Mouse (Mus musculus): Measurements from ENCODE around the gene Faiml.
A peak's percentile ranks its signal among the peaks of the same experiment; 100 is the strongest.

Faiml gene

DNA sequence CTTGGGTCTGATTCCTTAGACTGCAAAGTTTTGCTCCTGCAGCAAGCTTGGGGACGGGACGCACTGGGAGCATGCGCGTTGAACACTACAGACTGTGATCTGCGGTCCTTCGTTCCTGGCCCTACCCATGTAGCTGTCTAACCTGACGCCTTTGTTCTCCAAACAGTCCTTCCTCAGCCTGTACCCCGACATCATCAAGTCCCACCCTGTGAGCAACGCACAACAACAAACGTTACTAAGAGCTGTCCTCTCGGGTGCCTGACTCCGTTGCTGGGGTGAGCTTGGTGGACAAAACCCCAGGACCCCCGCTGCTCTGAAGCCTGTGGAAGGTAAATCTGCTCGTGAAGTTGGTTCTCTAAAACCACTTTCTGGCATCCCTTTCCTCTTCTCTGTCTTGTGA is at the start of gene Faiml:
Gene Faiml, minus strand, starts transcription at position 101 of the 400 bp plus-strand sequence.
- no peak for DNase-seq (ENCODE audit: low spot score in 2 of 2)

DNA sequence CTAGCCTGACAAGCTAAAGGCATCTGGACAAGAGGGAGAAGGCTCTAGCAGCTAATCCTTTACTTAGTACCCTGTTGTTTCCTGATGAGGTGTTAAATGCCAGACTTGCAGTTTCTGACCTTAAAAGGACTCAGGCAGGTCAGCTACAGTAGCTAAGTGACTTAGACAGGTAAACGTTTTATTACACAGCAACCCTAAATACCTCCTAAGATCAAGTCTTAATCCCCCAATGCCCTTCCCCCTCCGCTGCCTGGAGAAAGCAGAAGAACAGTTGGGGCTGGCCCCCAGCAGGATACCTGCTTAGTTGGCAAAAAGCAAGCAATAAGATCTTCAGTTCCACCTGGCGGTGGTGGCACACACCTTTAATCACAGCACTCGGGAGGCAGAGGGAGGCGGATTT is 21.9 kb upstream of the Faiml start:
- no peak for DNase-seq (ENCODE audit: low spot score in 2 of 2)

DNA sequence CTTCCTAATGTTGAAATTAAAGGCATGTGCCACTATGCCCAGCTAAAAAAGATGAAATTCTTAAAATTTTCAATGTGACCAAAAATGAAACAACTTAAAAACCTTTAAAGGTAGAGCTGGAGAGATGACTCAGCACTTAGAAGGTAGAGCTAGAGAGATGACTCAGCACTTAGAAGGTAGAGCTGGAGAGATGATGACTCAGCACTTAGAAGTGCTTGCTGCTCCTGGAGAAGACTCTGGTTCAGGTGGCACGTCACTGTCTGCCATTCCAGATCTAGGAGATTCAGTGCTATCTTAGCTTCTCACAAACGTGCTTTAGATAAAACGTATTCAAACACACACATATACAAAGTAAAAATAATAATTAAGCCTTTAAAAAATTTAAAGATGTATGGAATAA is 19.8 kb upstream of the Faiml start:
- DNase-seq (ENCODE audit: low spot score in 2 of 2) = no peak

GRCm38 (mm10) chr9:99256206-99256605 is 19.2 kb upstream of the Faiml start:
- no peak for DNase-seq (ENCODE audit: low spot score in 2 of 2)

GRCm38 (mm10) chr9:99253861-99254260 is 16.8 kb upstream of the Faiml start:
- no peak for DNase-seq (ENCODE audit: low spot score in 2 of 2)

DNA sequence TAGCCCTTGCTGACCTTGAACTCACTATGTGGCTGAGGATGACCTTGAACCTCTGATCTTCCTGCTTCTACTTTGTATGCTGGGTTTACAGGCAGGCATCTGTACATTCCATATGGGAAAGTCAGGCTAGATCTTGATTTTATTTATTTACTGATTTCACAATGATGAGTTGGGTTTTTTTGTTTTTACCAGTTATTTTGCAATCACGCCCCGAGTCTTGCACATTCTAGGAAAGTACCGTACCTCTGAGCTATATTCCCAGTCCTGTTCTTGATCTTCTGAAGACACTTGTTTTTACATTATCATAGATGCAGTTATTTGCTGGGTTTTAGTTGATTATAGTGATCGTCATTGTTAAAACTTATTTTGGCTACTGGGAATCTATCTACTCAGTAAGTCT is 11.9 kb upstream of the Faiml start:
- no peak for DNase-seq (ENCODE audit: low spot score in 2 of 2)

- no peak for DNase-seq (ENCODE audit: low spot score in 2 of 2)
Observed at GRCm38 (mm10) chr9:99248304-99248703, 11.3 kb upstream of the Faiml start.

DNA sequence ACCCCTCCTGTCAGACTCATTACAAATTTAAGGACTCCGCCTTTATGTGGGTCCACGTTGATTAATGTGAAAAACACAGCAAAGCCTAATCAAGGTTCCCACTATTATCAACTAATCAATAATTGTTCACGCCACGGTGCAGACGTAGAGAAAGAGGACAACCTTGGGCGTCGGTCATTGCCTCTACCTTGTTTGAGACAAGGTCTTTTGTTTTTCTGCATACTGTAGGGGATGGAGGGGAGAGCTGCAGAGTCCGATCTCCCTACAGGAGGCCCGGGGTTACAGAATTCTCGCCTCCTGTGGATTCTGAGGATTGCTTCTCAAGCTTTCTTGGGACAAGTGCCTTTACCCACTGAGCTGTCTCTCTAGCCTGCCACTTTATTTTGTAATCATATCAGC is 6.9 kb upstream of the Faiml start:
- no peak for DNase-seq (ENCODE audit: low spot score in 2 of 2)

GRCm38 (mm10) chr9:99243190-99243894 is 6.3 kb upstream of the Faiml start, which contains the start of gene Cep70:
Gene Cep70 (plus strand): TSS chr9:99243367.
- DNase-seq (ENCODE audit: low spot score in 2 of 2) = peak; percentile 94 to 95

GRCm38 (mm10) chr9:99242533-99243189 is 5.6 kb upstream of the Faiml start:
- DNase-seq (ENCODE audit: low spot score in 2 of 2) = no peak

DNA sequence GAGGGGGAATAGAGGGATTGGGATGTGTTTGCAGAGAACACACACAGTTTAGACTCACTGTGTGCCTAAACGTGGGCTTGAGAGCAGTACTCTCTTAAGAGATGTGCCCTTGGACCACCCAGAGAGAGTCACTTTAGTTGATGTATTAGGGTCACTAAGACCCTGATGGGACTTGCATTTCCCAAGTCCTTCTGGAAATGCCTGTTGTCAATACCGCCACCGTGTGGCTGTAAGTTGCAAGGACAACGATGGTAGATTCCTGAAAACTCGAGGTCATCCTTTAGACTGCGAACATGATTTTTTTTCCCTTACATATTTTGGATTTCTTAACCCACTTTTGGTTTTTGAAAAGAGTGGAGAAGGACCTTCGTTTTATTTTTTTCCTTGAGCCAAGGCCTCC is 5.0 kb upstream of the Faiml start:
- DNase-seq (ENCODE audit: low spot score in 2 of 2) = peak; percentile 23 to 50

DNA sequence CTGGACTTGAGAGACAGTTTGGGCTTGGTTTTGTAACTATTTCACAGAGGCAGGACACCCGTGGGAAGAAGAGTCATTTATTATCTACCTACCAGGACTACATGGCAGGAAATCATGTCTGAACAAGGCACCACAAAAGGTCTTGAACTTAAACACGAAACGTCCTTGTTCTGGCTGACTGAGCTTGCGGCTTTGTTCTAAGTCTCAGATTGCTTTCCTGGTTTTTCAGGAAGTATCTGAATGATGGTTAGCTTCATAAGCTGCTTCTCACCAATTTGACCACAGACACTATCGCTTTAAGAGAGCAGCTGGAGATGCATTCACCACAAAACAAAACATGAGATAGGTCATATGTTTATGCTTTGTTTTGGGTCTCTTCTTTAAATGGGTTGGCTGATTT is 3.5 kb upstream of the Faiml start:
- no peak for DNase-seq (ENCODE audit: low spot score in 2 of 2)

- DNase-seq (ENCODE audit: low spot score in 2 of 2) = no peak
Observed at GRCm38 (mm10) chr9:99239256-99239655, 2.2 kb upstream of the Faiml start.

- DNase-seq (ENCODE audit: low spot score in 2 of 2) = no peak
Observed at GRCm38 (mm10) chr9:99238276-99238675, 1.2 kb upstream of the Faiml start.

GRCm38 (mm10) chr9:99229450-99229849 is 7.6 kb downstream of the Faiml start:
- no peak for DNase-seq (ENCODE audit: low spot score in 2 of 2)

- DNase-seq (ENCODE audit: low spot score in 2 of 2) = no peak
Observed at GRCm38 (mm10) chr9:99224583-99224982, 12.5 kb downstream of the Faiml start.

- no peak for DNase-seq (ENCODE audit: low spot score in 2 of 2)
Observed at GRCm38 (mm10) chr9:99221636-99222035, 15.4 kb downstream of the Faiml start.

- no peak for DNase-seq (ENCODE audit: low spot score in 2 of 2)
Observed at GRCm38 (mm10) chr9:99217999-99218719, 18.9 kb downstream of the Faiml start.

GRCm38 (mm10) chr9:99216182-99216581 is 20.9 kb downstream of the Faiml start:
- DNase-seq (ENCODE audit: low spot score in 2 of 2) = no peak

GRCm38 (mm10) chr9:99212643-99213042 is 24.4 kb downstream of the Faiml start:
- no peak for DNase-seq (ENCODE audit: low spot score in 2 of 2)

DNA sequence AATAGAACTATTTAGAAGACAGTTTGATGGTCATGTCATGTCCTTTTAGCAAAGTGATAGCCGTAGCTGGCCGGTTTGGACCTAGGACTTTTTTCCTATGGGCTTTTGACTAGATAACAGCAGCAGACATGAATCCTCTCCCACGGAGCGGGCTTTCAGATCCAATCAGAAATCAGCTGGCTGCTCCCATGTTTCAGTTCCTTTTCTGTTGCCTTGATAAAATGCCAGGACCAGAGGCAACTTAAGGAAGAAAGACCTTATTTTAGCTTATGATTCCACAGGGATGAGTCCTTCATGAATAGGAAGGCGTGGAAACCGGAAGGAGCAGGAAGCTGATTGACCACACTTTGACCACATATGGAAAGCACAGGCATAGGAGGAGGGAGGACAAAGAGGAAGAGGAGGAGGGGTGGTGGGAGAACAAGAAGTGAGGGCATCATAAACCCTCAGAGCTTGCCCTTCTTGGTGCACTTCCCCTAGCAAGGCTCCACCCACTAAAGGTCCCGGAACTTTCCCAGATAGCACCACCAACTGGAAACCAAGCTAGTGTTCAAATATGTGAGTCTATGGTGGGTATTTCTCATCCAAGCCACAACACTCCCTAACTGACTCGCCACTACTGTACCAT is 53.9 kb downstream of the Faiml start:
- no peak for DNase-seq (ENCODE audit: low spot score in 2 of 2)

GRCm38 (mm10) chr9:99182121-99182520 is 54.9 kb downstream of the Faiml start:
- DNase-seq (ENCODE audit: low spot score in 2 of 2) = no peak

All from right cerebral cortex, postnatal 36 days (tissue).